Mouse (Mus musculus) limb, embryonic 12.5 days (tissue): ENCODE measurements around the gene Rars. TPM values are rescaled to one million over a fixed set of nuclear protein-coding genes. Genes with fewer than 3 reads are reported as not detected.
A peak's percentile ranks its signal among the peaks of the same experiment; 100 is the strongest.

Experiments
- ATAC-seq: fragments of 200-750 bp; cut with Nextera tagmentation; 2 replicates; pipeline ENCODE4 v1.8.0; 2017; ENCODE audit warnings: low read depth, moderate TSS enrichment; ENCODE audit not compliant: insufficient number of reproducible peaks, insufficient read depth, low FRiP score, low TSS enrichment
- H3K27ac ChIP-seq: fragments of 300-500 bp; sonication (generic); 2 replicates; pipeline ENCODE4 v1.5.1; 2016; ENCODE audit warnings: mild to moderate bottlenecking, moderate library complexity
- H3K27me3 ChIP-seq: fragments of 300-500 bp; sonication (generic); 2 replicates; pipeline ENCODE4 v1.6.1; 2016; ENCODE audit warnings: mild to moderate bottlenecking, moderate library complexity
- H3K36me3 ChIP-seq: fragments of 300-500 bp; sonication (generic); 2 replicates; pipeline ENCODE4 v1.6.1; 2016; ENCODE audit warnings: mild to moderate bottlenecking, moderate library complexity
- H3K4me1 ChIP-seq: fragments of 300-500 bp; sonication (generic); replicated peaks from 2 replicates; pipeline ENCODE4 v1.6.1; 2016
- H3K4me2 ChIP-seq: fragments of 300-500 bp; sonication (generic); 2 replicates; pipeline ENCODE4 v1.6.1; 2016; ENCODE audit warnings: mild to moderate bottlenecking, moderate library complexity
- H3K4me3 ChIP-seq: fragments of 300-500 bp; sonication (generic); replicated peaks from 2 replicates; pipeline ENCODE4 v1.5.1; 2016; ENCODE audit warnings: mild to moderate bottlenecking
- H3K9ac ChIP-seq: fragments of 300-500 bp; sonication (generic); replicated peaks from 2 replicates; pipeline ENCODE4 v1.6.1; 2016; ENCODE audit warnings: mild to moderate bottlenecking, moderate library complexity
- H3K9me3 ChIP-seq: fragments of 300-500 bp; sonication (generic); 2 replicates; pipeline ENCODE4 v1.6.1; 2016; ENCODE audit warnings: mild to moderate bottlenecking, moderate library complexity
- WGBS: fragments of 180-500 bp; shearing (Covaris S2); methylation state at CpG from one replicate; pipeline ENCODE4 v1.1.7; 2016; 5-methylcytosine and 5-hydroxymethylcytosine counted together
- polyA plus RNA-seq: library from polyadenylated mRNA; unstranded; fragments of >200 nt; fragmentation: Nextera tagmentation; extraction: Ambion mirVana; gene quantifications from 2 replicates; pipeline ENCODE4 v1.2.1, GENCODE M21; 2016

Gene Rars
- 84.0 and 91.3 TPM in 2 replicates for polyA plus RNA-seq

GRCm38 (mm10) chr11:35834022-35834760, at the start of gene Rars:
TSS of gene Rars (minus strand) at chr11:35834506.
- H3K36me3 ChIP-seq, result peaks cover 31% of the 10 kb centered on the region
- WGBS, result 2% methylated on average over 46 of the region's 46 CpGs
- no peaks in the 10 kb centered on the region for H3K27me3 ChIP-seq
- peak; percentile 63 for ATAC-seq
- H3K4me2 ChIP-seq, result peak within 1 kb of the TSS; percentile 78
- H3K9ac ChIP-seq, result peak within 1 kb of the TSS; percentile 91
- H3K4me1 ChIP-seq, result peaks cover 12% of the 10 kb centered on the region
- H3K9me3 ChIP-seq, result no peaks in the 10 kb centered on the region
- H3K27ac ChIP-seq, result peak within 1 kb of the TSS; percentile 41
- H3K4me3 ChIP-seq, result peak within 1 kb of the TSS; percentile 96

DNA sequence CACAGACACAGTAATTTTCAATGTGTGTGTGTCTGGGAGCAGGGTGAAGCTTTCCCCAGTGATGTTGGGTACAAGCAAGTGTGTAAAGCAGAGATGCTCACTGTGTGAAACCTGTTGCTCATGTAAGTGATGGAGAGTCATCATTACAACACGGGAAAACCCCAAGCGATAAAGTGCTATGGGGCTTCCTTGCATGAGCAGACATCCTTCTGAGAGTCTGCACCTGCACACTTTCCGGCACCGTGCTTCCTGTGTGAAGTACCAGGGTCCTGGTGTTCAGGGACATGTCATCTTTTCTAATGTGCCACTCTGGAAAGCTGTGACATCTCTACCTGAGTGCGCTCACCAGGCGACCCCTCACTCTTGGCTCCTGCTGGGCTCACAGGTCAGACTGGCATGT, 48.5 kb upstream of the Rars start:
- Histone ChIP-seq H3K9ac (no peak overlapping the region), H3K27ac (no peak overlapping the region), H3K27me3 (no peaks in the 10 kb centered on the region), H3K36me3 (no peaks in the 10 kb centered on the region), H3K9me3 (no peaks in the 10 kb centered on the region), H3K4me1 (peaks cover 12% of the 10 kb centered on the region), H3K4me3 (no peak overlapping the region), H3K4me2 (no peak overlapping the region)
- WGBS, result 94% methylated on average over 6 of the region's 6 CpGs
- ATAC-seq, result no peak

DNA sequence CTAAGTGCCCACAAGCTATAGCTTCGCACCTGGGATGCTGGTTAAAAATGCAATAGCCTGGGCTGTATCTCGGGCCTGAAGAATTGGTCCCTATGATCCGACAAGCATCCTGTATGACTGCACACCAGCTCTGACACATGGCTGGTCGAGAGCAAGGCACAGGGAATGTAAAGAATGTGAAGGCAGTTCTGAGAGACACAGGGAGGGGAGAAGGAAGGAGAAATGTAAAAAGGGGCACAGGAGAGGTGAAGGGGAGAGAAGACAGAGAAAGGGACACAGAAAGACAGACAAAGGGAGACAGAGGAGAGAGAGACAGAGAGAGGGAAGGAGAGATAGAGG, 44.2 kb upstream of the Rars start:
- no peak overlapping the region for H3K4me2 ChIP-seq
- ATAC-seq, result no peak
- WGBS, result 54% methylated on average over 4 of the region's 4 CpGs
- H3K27me3 ChIP-seq, result peaks cover 12% of the 10 kb centered on the region
- no peaks in the 10 kb centered on the region for H3K36me3 ChIP-seq
- H3K9me3 ChIP-seq, result no peaks in the 10 kb centered on the region
- H3K4me1 ChIP-seq, result peaks cover 30% of the 10 kb centered on the region
- H3K4me3 ChIP-seq, result no peak overlapping the region
- H3K9ac ChIP-seq, result no peak overlapping the region
- H3K27ac ChIP-seq, result no peak overlapping the region

GRCm38 (mm10) chr11:35877651-35878558, 43.6 kb upstream of the Rars start:
- ATAC-seq, result no peak
- Histone ChIP-seq H3K36me3 (no peaks in the 10 kb centered on the region), H3K4me2 (peak overlapping the region; percentile 23; the same call in 1 of the 2 replicates), H3K4me3 (no peak overlapping the region), H3K9me3 (no peaks in the 10 kb centered on the region), H3K9ac (no peak overlapping the region), H3K27ac (no peak overlapping the region), H3K27me3 (peaks cover 12% of the 10 kb centered on the region), H3K4me1 (peaks cover 31% of the 10 kb centered on the region)
- 51% methylated on average over 14 of the region's 14 CpGs for WGBS

GRCm38 (mm10) chr11:35873624-35874244, 39.4 kb upstream of the Rars start:
- Histone ChIP-seq H3K9ac (0 out of 2 replicates have a peak overlapping the region, but pooled peaks have one; percentile 12), H3K27me3 (peaks cover 12% of the 10 kb centered on the region), H3K27ac (no peak overlapping the region), H3K4me2 (no peak overlapping the region), H3K4me3 (no peak overlapping the region), H3K36me3 (no peaks in the 10 kb centered on the region), H3K9me3 (no peaks in the 10 kb centered on the region), H3K4me1 (peaks cover 28% of the 10 kb centered on the region)
- no peak for ATAC-seq
- 46% methylated on average over 21 of the region's 21 CpGs for WGBS

DNA sequence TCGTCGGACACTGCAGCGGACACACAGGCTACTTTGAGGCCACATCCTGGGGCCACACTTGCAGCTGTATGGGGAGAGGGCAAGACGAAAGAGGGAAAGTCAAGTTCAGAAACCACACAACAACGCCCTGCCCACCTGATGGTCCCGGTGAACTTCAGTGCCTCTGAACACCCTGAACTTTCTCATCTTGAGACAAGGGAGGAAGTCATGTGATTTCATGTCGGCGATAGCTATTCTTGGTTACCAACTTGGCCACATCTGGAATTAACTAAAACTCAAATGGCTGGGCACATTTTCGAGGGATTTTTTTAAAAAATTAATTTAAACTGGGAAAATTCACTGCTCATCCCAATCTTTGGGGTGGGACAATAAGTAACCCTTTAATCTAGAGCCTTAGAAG, 36.7 kb upstream of the Rars start:
- Histone ChIP-seq H3K4me2 (no peak overlapping the region), H3K9me3 (no peaks in the 10 kb centered on the region), H3K27me3 (peaks cover 12% of the 10 kb centered on the region), H3K4me1 (peaks cover 13% of the 10 kb centered on the region), H3K36me3 (no peaks in the 10 kb centered on the region), H3K4me3 (no peak overlapping the region), H3K27ac (no peak overlapping the region), H3K9ac (no peak overlapping the region)
- 69% methylated on average over 9 of the region's 9 CpGs for WGBS
- no peak for ATAC-seq

DNA sequence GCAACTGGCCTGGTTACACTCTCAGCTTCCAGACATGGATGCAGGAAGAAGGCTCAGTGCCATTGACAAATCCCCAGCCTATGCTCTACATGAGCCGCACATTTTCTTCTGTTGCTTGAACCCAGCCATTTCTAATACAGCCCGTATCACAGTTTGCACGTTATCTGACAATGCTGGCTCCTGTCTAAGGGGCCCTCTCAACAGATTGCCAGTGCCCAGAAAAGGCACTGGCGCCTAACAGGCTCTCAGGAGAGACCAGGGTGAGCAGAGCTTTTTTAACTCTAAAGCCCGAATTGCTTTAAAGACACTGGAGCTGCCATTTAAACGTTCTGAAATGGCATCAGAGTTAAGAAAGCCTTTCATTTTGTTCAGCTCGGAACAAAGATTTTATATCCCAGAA, 31.8 kb upstream of the Rars start:
- no peak for ATAC-seq
- Histone ChIP-seq H3K4me3 (no peak overlapping the region), H3K36me3 (no peaks in the 10 kb centered on the region), H3K27ac (peak overlapping the region; percentile 29; the same call in 1 of the 2 replicates), H3K9me3 (no peaks in the 10 kb centered on the region), H3K4me2 (no peak overlapping the region), H3K4me1 (peaks cover 26% of the 10 kb centered on the region), H3K27me3 (no peaks in the 10 kb centered on the region), H3K9ac (no peak overlapping the region)
- WGBS, result 72% methylated on average over 7 of the region's 7 CpGs

GRCm38 (mm10) chr11:35864981-35865604, 30.8 kb upstream of the Rars start:
- Histone ChIP-seq H3K36me3 (no peaks in the 10 kb centered on the region), H3K4me1 (peaks cover 26% of the 10 kb centered on the region), H3K4me3 (no peak overlapping the region), H3K9me3 (no peaks in the 10 kb centered on the region), H3K27me3 (no peaks in the 10 kb centered on the region), H3K27ac (peak overlapping the region; percentile 62; the same call in 1 of the 2 replicates), H3K9ac (no peak overlapping the region), H3K4me2 (peak overlapping the region; percentile 43)
- WGBS, result 26% methylated on average over 9 of the region's 9 CpGs
- ATAC-seq, result peak; percentile 89

DNA sequence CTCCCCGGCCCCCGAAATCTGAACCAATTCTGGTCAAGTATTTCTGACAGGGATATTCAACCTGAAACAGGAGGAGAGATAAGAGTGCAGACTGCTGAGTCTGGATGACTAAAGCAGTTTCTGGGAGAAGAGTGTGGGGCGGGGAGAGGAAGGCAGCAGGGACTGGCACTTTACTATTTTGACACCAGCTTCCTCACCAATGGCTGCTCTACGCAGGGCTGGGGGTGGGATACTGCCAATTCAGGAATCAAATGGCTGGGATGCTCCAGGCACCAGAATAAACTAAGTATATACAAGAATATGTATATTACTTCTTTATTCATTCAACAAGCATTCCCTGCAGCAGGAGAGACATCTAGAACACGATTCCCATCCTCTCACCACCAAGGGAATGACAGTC, 29.3 kb upstream of the Rars start:
- Histone ChIP-seq H3K4me2 (no peak overlapping the region), H3K36me3 (no peaks in the 10 kb centered on the region), H3K27me3 (no peaks in the 10 kb centered on the region), H3K9ac (no peak overlapping the region), H3K4me1 (peaks cover 26% of the 10 kb centered on the region), H3K4me3 (no peak overlapping the region), H3K9me3 (no peaks in the 10 kb centered on the region), H3K27ac (no peak overlapping the region)
- 88% methylated on average over 5 of the region's 5 CpGs for WGBS
- no peak for ATAC-seq

DNA sequence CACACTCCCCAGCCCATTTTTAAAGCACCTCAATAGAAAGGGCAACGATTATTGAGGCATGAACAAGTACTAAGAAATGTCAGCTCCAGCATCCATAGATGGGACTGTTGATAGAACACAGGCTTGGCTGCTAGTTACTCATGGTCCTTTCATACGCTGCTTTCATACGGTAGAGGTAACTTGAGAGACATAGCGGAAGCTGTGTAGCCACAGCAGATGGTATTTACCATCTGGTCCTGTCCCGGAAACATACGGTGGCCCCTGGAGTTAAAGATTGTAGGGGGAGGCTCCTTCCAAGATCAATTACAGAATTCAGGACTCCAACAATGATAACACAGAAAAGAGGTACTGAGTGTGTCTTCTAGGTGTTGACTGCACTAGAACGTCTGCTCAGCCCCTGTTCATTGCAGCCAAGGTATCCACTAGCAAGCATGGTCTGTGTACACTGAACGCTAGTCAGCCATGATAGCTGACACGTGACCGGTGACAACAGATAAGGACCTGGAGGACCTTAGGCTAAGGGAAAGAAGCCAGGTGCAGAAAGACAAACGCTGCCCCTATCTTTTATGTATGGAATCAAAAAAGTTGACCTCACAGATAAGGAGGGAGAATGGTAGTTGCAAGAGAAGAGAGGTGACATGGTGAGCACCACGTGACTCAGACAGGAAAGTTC, 23.2 kb upstream of the Rars start:
- Histone ChIP-seq H3K4me3 (no peak overlapping the region), H3K27ac (no peak overlapping the region), H3K4me1 (peaks cover 6% of the 10 kb centered on the region; the same call in 1 of the 2 replicates), H3K9ac (no peak overlapping the region), H3K36me3 (no peaks in the 10 kb centered on the region), H3K27me3 (no peaks in the 10 kb centered on the region), H3K9me3 (no peaks in the 10 kb centered on the region), H3K4me2 (no peak overlapping the region)
- WGBS, result 82% methylated on average over 12 of the region's 12 CpGs
- ATAC-seq, result no peak
